Mouse (Mus musculus): ENCODE results near the gene Gucy1b2. TPM values are rescaled to one million over a fixed set of nuclear protein-coding genes. Genes with fewer than 3 reads are reported as not detected.

Gucy1b2 gene
- polyA plus RNA-seq (2012; ENCODE audit: low replicate concordance) = not detected in 2 replicates

GRCm38 (mm10) chr14:62456239-62456747 lies at the start of gene Gucy1b2:
Gene Gucy1b2 (minus strand): TSS chr14:62456289.

Other genes with a start within 250 kb of the Gucy1b2 start
- 5.6 and 11.6 TPM in 2 replicates for gene Rnaseh2b, start 163.7 kb downstream of the Gucy1b2 start, polyA plus RNA-seq (2012; ENCODE audit: low replicate concordance)
- gene Dleu7, start 163.2 kb downstream of the Gucy1b2 start, polyA plus RNA-seq (2012; ENCODE audit: low replicate concordance) = 0.27 TPM in 1 of 2 replicates, not detected in the other
- gene Fam124a, start 99.4 kb upstream of the Gucy1b2 start, polyA plus RNA-seq (2012; ENCODE audit: low replicate concordance) = 0.27 and 0.40 TPM in 2 replicates
- gene Gm4131, start 110.6 kb upstream of the Gucy1b2 start, polyA plus RNA-seq (2012; ENCODE audit: low replicate concordance) = not detected in 2 replicates
- gene Serpine3, start 207.4 kb upstream of the Gucy1b2 start, polyA plus RNA-seq (2012; ENCODE audit: low replicate concordance) = not detected in 2 replicates